Mouse (Mus musculus) splenic B cell, adult 2 months (primary cell): ENCODE data around the gene Scyl1.
"Not testable (repeated sequence)": the region's sequence is repeated elsewhere in the genome, so short reads cannot be mapped to it uniquely, and the experiment has no call there.

Experiments used
- DNase-seq: peaks from one replicate; pipeline ENCODE4 v3.0.0-alpha.2; 2011; ENCODE audit warnings: low read depth, low spot score
- H3K27me3 ChIP-seq: 2 replicates; pipeline ENCODE4 v1.6.1; 2012; ENCODE audit warnings: mild to moderate bottlenecking, low read length, moderate library complexity, mixed read lengths; ENCODE audit not compliant: control insufficient read depth, poor library complexity, insufficient read depth, severe bottlenecking
- H3K36me3 ChIP-seq: 2 replicates; pipeline ENCODE4 v1.6.1; 2012; ENCODE audit warnings: mild to moderate bottlenecking, low read length, moderate library complexity, mixed read lengths; ENCODE audit not compliant: control insufficient read depth, poor library complexity, insufficient read depth, severe bottlenecking

Gene Scyl1

GRCm38 (mm10) chr19:5770925-5771860 is at the start of gene Scyl1:
TSS of gene Scyl1 (minus strand) at chr19:5771419.
- Histone ChIP-seq H3K27me3 (no peaks in the 10 kb centered on the region), H3K36me3 (peaks cover 3% of the 10 kb centered on the region; the same call in 1 of the 2 replicates)
- DNase-seq: peak; percentile 89

- Histone ChIP-seq H3K36me3 (no peaks in the 10 kb centered on the region; the same call in 1 of the 2 replicates), H3K27me3 (no peaks in the 10 kb centered on the region)
- DNase-seq: peak; percentile 58
Measured at GRCm38 (mm10) chr19:5819549-5819948, 48.3 kb upstream of the Scyl1 start.

GRCm38 (mm10) chr19:5818590-5818977 is 47.4 kb upstream of the Scyl1 start:
- Histone ChIP-seq H3K36me3 (no peaks in the 10 kb centered on the region; the same call in 1 of the 2 replicates), H3K27me3 (no peaks in the 10 kb centered on the region)
- DNase-seq: no peak

- DNase-seq: peak; percentile 87
- no peaks in the 10 kb centered on the region for H3K36me3 ChIP-seq
- H3K27me3 ChIP-seq: no peaks in the 10 kb centered on the region
Measured at GRCm38 (mm10) chr19:5817703-5818589, 46.7 kb upstream of the Scyl1 start.

- Histone ChIP-seq H3K27me3 (no peaks in the 10 kb centered on the region), H3K36me3 (no peaks in the 10 kb centered on the region)
- no peak for DNase-seq
Measured at GRCm38 (mm10) chr19:5815928-5816327, 44.7 kb upstream of the Scyl1 start.

- no peaks in the 10 kb centered on the region for H3K36me3 ChIP-seq
- DNase-seq: no peak
- H3K27me3 ChIP-seq: no peaks in the 10 kb centered on the region
Measured at GRCm38 (mm10) chr19:5815010-5815409, 43.8 kb upstream of the Scyl1 start.

GRCm38 (mm10) chr19:5814048-5814447 is 42.8 kb upstream of the Scyl1 start:
- H3K36me3 ChIP-seq, DNase-seq, H3K27me3 ChIP-seq: not testable (repeated sequence)

- DNase-seq: no peak
- no peaks in the 10 kb centered on the region for H3K36me3 ChIP-seq
- no peaks in the 10 kb centered on the region for H3K27me3 ChIP-seq
Measured at GRCm38 (mm10) chr19:5813567-5813966, 42.3 kb upstream of the Scyl1 start.

- Histone ChIP-seq H3K36me3 (no peaks in the 10 kb centered on the region), H3K27me3 (no peaks in the 10 kb centered on the region)
- no peak for DNase-seq
Measured at GRCm38 (mm10) chr19:5811771-5812504, 40.7 kb upstream of the Scyl1 start.

- Histone ChIP-seq H3K27me3 (no peaks in the 10 kb centered on the region), H3K36me3 (no peaks in the 10 kb centered on the region)
- DNase-seq: no peak
Measured at GRCm38 (mm10) chr19:5810840-5811563, 39.8 kb upstream of the Scyl1 start.

GRCm38 (mm10) chr19:5810103-5810839 is 39.1 kb upstream of the Scyl1 start:
- no peaks in the 10 kb centered on the region for H3K27me3 ChIP-seq
- DNase-seq: no peak
- no peaks in the 10 kb centered on the region for H3K36me3 ChIP-seq

GRCm38 (mm10) chr19:5809712-5810089 is 38.5 kb upstream of the Scyl1 start:
- no peaks in the 10 kb centered on the region for H3K27me3 ChIP-seq
- no peaks in the 10 kb centered on the region for H3K36me3 ChIP-seq
- DNase-seq: no peak

- Histone ChIP-seq H3K36me3 (no peaks in the 10 kb centered on the region), H3K27me3 (no peaks in the 10 kb centered on the region)
- no peak for DNase-seq
Measured at GRCm38 (mm10) chr19:5808955-5809711, 37.9 kb upstream of the Scyl1 start.
